Comparison of ENCODE assay signal across 8 mouse cellular contexts in genomic region chr11:118418834-118419504, GRCm38 (mm10). TPM values are rescaled to one million over a fixed set of nuclear protein-coding genes. Genes with fewer than 3 reads are reported as not detected.
DNase-seq lines count a peak whose midpoint lies in the region; ATAC-seq and TF ChIP-seq lines count a peak whose summit lies in the region.

Cant1 (minus strand) TSS chr11:118419086.

- H3K4me1 ChIP-seq in G1E (ENCODE audit: insufficient read depth, low read depth, low read length): peaks cover 45% of the 10 kb centered on the region
- H3K4me1 ChIP-seq in forebrain, embryonic 16.5 days (replicated peaks; ENCODE audit: control insufficient read depth, insufficient read depth, low read length): peaks cover 35% of the 10 kb centered on the region
- H3K4me1 ChIP-seq in lung, embryonic 14.5 days (ENCODE audit: insufficient read depth): peaks cover 14% of the 10 kb centered on the region
- H3K4me1 ChIP-seq in olfactory bulb, adult 2 months (ENCODE audit: control insufficient read depth, insufficient read depth, low read length): peaks cover 39% of the 10 kb centered on the region
- peaks cover 22% of the 10 kb centered on the region for H3K4me1 ChIP-seq in thymus, adult 2 months (replicated peaks; ENCODE audit: control insufficient read depth, insufficient read depth, low read length)

- H3K9me3 ChIP-seq in G1E (replicated peaks): no peaks in the 10 kb centered on the region
- no peaks in the 10 kb centered on the region for H3K9me3 ChIP-seq in forebrain, embryonic 16.5 days (ENCODE audit: control insufficient read depth, low read length)
- H3K9me3 ChIP-seq in lung, embryonic 14.5 days (ENCODE audit: low read depth, low read length): no peaks in the 10 kb centered on the region

- TF ChIP-seq POLR2A in olfactory bulb, adult 2 months (IDR thresholded peaks at IDR 0.05; ENCODE audit: insufficient read depth, low read depth, low read length): peak; percentile 86
- TF ChIP-seq POLR2A in thymus, adult 2 months (IDR thresholded peaks at IDR 0.05; ENCODE audit: control insufficient read depth, extremely low read depth, insufficient read depth, low read length, poor library complexity): peak; percentile 78

- intact Hi-C loops in heart, postnatal 36 days (cut with DNase I): no loop called here

- H3K4me3 ChIP-seq in G1E (ENCODE audit: low read depth, low read length): peak within 1 kb of the TSS; percentile 94
- H3K4me3 ChIP-seq in forebrain, embryonic 16.5 days (replicated peaks; ENCODE audit: low read length): peak within 1 kb of the TSS; percentile 95
- H3K4me3 ChIP-seq in layer of hippocampus, adult 2 months: peak within 1 kb of the TSS; percentile 90
- H3K4me3 ChIP-seq in lung, embryonic 14.5 days (ENCODE audit: low read depth, low read length): peak within 1 kb of the TSS; percentile 92
- peak within 1 kb of the TSS; percentile 63 for H3K4me3 ChIP-seq in olfactory bulb, adult 2 months (ENCODE audit: insufficient read depth, low read depth, low read length)
- peak within 1 kb of the TSS; percentile 72 for H3K4me3 ChIP-seq in thymus, adult 2 months (ENCODE audit: control insufficient read depth, insufficient read depth, low read length)

- ATAC-seq in G1E (ENCODE audit: extremely low read depth, insufficient number of reproducible peaks, low FRiP score, poor library complexity, severe bottlenecking): peak; percentile 90
- ATAC-seq in forebrain, embryonic 16.5 days: peak; percentile 96
- ATAC-seq in lung, embryonic 14.5 days (ENCODE audit: insufficient read depth): peak; percentile 94

- DNase-seq in G1E (ENCODE audit: low spot score): peak; percentile 96
- peak; percentile 98 to 99 for DNase-seq in cerebellum, adult 18-20 months
- peak; percentile 94 to 95 for DNase-seq in heart, postnatal 36 days
- peak; percentile 97 to 99 for DNase-seq in layer of hippocampus, adult 2 months (ENCODE audit: low spot score in 2 of 2)
- DNase-seq in lung, embryonic 14.5 days: peak; percentile 99
- peak; percentile 97 for DNase-seq in thymus, adult 2 months

- peak within 1 kb of the TSS; percentile 58 for H3K27ac ChIP-seq in forebrain, embryonic 16.5 days (ENCODE audit: low read length)
- H3K27ac ChIP-seq in layer of hippocampus, adult 2 months: peak within 1 kb of the TSS; percentile 97
- H3K27ac ChIP-seq in lung, embryonic 14.5 days (ENCODE audit: low read depth): peak within 1 kb of the TSS; percentile 80; the same call in 1 of the 2 replicates
- H3K27ac ChIP-seq in olfactory bulb, adult 2 months (ENCODE audit: insufficient read depth, low read depth, low read length): peak within 1 kb of the TSS; percentile 55
- H3K27ac ChIP-seq in thymus, adult 2 months (ENCODE audit: control insufficient read depth, insufficient read depth, low read length): peak within 1 kb of the TSS; percentile 43; the same call in 1 of the 2 replicates

- peak within 1 kb of the TSS; percentile 93 for H3K4me2 ChIP-seq in forebrain, embryonic 16.5 days (ENCODE audit: low read length)
- H3K4me2 ChIP-seq in lung, embryonic 14.5 days: peak within 1 kb of the TSS; percentile 74

- peaks cover 39% of the 10 kb centered on the region for H3K36me3 ChIP-seq in G1E (replicated peaks)
- no peaks in the 10 kb centered on the region for H3K36me3 ChIP-seq in forebrain, embryonic 16.5 days (ENCODE audit: control insufficient read depth, insufficient read depth)
- peaks cover 13% of the 10 kb centered on the region; the same call in 1 of the 2 replicates for H3K36me3 ChIP-seq in lung, embryonic 14.5 days (ENCODE audit: insufficient read depth)
- no peaks in the 10 kb centered on the region; the same call in 1 of the 2 replicates for H3K36me3 ChIP-seq in thymus, adult 2 months (ENCODE audit: control insufficient read depth, insufficient read depth, low read length)

- peak within 1 kb of the TSS; percentile 98 for H3K9ac ChIP-seq in forebrain, embryonic 16.5 days (replicated peaks; ENCODE audit: low read depth, low read length)
- peak within 1 kb of the TSS; percentile 93 for H3K9ac ChIP-seq in lung, embryonic 14.5 days

- TF ChIP-seq CTCF in G1E (IDR thresholded peaks at IDR 0.05; ENCODE audit: low read depth, low read length): no peak
- TF ChIP-seq CTCF in layer of hippocampus, adult 2 months (conservative IDR thresholded peaks at IDR 0.05): no peak
- TF ChIP-seq CTCF in lung, embryonic 14.5 days (IDR thresholded peaks at IDR 0.05; ENCODE audit: low read depth): no peak
- TF ChIP-seq CTCF in olfactory bulb, adult 2 months (IDR thresholded peaks at IDR 0.05; ENCODE audit: insufficient read depth, low read depth, low read length): no peak
- 0 out of 2 replicates have a peak, but pooled peaks have one; percentile 30 for TF ChIP-seq CTCF in thymus, adult 2 months (IDR thresholded peaks at IDR 0.05; ENCODE audit: borderline replicate concordance, control insufficient read depth, extremely low read depth, insufficient read depth, low read length, poor library complexity)

- H3K27me3 ChIP-seq in G1E (ENCODE audit: insufficient read depth, low read length): no peaks in the 10 kb centered on the region; the same call in 1 of the 2 replicates
- H3K27me3 ChIP-seq in forebrain, embryonic 16.5 days (replicated peaks; ENCODE audit: control insufficient read depth, insufficient read depth, low read length): no peaks in the 10 kb centered on the region
- no peaks in the 10 kb centered on the region for H3K27me3 ChIP-seq in lung, embryonic 14.5 days (ENCODE audit: insufficient read depth, low read length)
- H3K27me3 ChIP-seq in thymus, adult 2 months (ENCODE audit: control insufficient read depth, insufficient read depth, low read length): no peaks in the 10 kb centered on the region

- under 1% methylated on average over 48 of the region's 50 CpGs for WGBS in forebrain, embryonic 16.5 days
- under 1% methylated on average over 42 of the region's 50 CpGs for WGBS in lung, embryonic 14.5 days
- WGBS in olfactory bulb, adult 2 months: under 1% methylated on average over 50 of the region's 50 CpGs
- under 1% methylated on average over 50 of the region's 50 CpGs for WGBS in thymus, adult 2 months

RNA-seq across cellular contexts. Expression of gene Cant1, which starts in this region (rescaled TPM):
- total RNA-seq in G1E (2014; fragmentation: Nextera tagmentation): 16.4 and 16.5 TPM in 2 replicates
- 14.9 and 16.4 TPM in 2 replicates for total RNA-seq in G1E (2017)
- polyA plus RNA-seq in G1E (2012): 47.2 and 64.3 TPM in 2 replicates
- 26.0 and 27.3 TPM in 2 replicates for polyA plus RNA-seq in forebrain, embryonic 16.5 days (2015; fragmentation: Nextera tagmentation; extraction: Ambion mirVana)
- total RNA-seq in heart, postnatal 36 days (2021): 10 to 100 TPM; 16.4 to 18.3 TPM
- 10 to 100 TPM; 38.0 to 40.5 TPM for total RNA-seq in layer of hippocampus, adult 2 months (2021)
- polyA plus RNA-seq in lung, embryonic 14.5 days (2014; fragmentation: Nextera tagmentation; extraction: Ambion mirVana): 27.7 and 31.4 TPM in 2 replicates
- polyA plus RNA-seq in olfactory bulb, adult 2 months (2012; ENCODE audit: insufficient read depth, insufficient read length, low replicate concordance, missing spikeins): not detected in 2 replicates
- 100 and 105 TPM in 2 replicates for polyA plus RNA-seq in thymus, adult 2 months (2012; rRNA removed)

Comparison
In these comparisons a context has a peak if more than half of its experiments do, and no peak if none do; other contexts are left out.
1. Peak in every context shown above with its lines: DNase-seq, ATAC-seq, H3K4me3 ChIP-seq and H3K27ac ChIP-seq.
2. H3K27ac ChIP-seq: peak in every context shown above with its lines; median percentile 97 in layer of hippocampus, adult 2 months; 80 in lung, embryonic 14.5 days; 58 in forebrain, embryonic 16.5 days; 55 in olfactory bulb, adult 2 months; 43 in thymus, adult 2 months.